Mouse (Mus musculus): ENCODE results near the gene Donson.

Donson gene

DNA sequence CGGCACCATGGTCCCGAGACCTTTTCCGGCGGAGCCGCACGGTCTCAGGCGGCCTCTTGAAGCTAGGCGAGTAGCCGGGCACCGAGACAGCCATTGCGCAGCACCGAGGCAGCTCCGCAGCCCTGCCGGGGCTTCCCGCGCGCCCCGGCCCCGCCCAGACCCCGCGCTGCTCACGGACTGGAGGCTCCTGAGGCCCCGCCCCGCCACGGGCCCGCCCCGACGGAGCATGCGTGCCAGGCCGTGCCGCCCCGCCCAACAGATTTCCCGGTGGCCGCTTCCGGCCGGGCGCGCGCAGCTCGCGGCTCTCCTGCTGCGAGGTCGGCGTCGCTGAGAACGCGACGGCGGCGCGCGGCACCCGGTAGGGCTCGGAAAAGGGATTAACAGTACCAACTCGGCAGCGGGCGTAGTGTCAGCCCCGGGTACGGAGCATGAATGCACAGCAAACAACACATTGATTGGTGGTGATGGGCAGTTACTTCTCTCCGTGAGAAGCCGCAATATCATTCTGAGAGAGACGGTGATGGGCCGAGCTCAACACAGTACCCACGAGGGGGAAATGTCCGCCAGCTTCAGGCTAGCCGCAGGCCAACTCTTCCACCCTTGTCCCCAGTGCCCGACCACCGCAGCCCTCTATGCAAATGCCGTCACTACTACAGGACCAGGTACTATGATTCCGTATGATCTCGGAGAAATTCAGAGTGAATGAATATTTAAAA lies at the start of gene Donson:
Gene Donson (minus strand): TSS at position 152 of the 716 bp plus-strand sequence.
- DNase-seq (ENCODE audit: low spot score), result peak; percentile 86

DNA sequence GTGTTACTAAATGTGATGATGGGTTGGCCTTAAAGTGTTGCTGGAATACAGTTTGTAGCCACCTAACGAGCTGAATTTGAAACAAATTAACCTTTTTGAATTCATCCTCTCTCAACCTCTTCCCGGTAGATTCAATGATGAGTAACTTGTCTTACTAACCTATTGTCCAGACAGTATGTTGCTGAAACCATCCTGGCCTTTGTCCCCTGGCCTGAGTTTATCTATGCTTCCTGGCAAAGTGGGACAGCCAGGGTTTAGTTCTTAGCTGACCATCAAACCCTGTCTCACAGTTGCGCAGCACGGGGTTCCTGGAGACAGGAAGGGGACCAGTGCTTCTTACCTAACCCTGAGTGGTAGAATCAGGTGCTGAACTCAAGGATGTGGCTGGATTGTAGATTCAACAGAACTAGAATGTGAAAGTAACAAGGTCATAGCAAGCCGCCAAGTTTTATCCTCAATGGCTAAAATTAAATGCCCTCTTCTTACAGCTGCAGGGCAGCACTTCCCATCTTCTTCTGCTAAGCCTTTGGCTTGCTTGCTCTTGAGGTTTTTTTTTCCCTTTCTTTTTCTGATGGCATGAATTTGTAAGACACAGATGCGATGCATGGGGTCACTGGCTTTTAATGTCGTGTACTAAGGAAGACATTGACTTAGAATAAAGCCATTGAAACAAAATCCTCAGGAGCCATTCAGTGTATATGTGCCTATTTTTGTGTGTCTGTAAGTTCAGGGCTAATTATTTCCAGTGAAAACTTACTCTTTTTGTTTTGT lies 47.7 kb upstream of the Donson start:
- DNase-seq (ENCODE audit: low spot score), result no peak

DNA sequence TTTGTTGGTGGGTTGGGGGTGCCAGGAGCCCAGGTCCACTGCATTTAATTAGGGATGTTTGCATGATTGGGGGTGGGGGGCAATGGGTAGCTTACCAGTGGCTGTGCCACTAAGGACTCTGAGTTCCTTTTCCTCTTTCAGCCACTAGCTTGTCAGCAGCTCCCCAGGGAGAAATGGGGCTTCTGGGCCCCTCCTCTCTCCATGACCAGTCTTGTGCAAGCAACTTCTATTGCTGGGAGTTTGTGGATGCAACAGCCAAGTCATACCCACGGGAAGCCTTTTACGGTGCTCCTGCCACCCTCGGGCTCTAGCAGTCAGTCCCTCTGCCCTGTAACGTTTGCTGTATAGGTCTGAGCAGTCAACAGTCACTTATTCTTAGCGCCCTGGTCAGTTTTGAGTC lies 46.2 kb upstream of the Donson start:
- no peak for DNase-seq (ENCODE audit: low spot score)

DNA sequence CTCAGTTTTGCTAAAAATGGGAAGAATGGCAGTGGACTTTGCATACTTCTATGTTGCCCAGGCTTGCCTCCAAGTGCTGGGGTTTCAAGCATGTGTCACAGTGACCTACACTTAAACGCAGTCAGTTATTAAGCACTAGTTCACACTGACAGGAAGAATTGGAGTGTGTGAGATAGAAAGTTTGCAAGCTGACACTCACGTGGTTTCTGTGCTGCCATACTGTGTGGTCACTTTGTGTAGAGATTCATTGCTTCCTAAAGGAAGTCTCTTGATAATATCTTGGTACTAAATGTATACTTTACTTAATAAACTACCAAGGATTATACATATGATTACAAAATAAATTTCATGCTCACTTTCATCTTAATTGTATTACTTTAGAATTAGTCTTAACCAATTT lies 44.2 kb upstream of the Donson start:
- no peak for DNase-seq (ENCODE audit: low spot score)

DNA sequence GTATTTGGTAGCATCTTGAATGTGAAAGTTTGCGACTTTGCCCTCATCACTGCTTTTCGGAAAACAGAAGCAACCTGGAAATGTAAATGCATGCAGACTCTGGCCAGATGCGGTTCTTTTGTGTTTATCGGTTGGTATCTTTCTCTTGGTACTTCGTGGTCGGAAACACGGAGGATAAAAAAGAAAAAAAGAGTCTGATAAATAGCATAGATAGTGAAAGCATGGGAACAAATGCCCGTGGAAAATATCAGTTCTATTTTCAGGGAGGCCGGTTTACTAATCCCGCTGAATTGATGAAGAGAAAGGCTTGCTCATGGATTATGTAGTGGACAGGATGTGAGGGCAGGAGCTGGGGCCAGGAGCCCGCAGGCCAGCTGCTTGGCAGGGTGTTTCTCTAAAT lies 41.9 kb upstream of the Donson start:
- DNase-seq (ENCODE audit: low spot score), result no peak

DNA sequence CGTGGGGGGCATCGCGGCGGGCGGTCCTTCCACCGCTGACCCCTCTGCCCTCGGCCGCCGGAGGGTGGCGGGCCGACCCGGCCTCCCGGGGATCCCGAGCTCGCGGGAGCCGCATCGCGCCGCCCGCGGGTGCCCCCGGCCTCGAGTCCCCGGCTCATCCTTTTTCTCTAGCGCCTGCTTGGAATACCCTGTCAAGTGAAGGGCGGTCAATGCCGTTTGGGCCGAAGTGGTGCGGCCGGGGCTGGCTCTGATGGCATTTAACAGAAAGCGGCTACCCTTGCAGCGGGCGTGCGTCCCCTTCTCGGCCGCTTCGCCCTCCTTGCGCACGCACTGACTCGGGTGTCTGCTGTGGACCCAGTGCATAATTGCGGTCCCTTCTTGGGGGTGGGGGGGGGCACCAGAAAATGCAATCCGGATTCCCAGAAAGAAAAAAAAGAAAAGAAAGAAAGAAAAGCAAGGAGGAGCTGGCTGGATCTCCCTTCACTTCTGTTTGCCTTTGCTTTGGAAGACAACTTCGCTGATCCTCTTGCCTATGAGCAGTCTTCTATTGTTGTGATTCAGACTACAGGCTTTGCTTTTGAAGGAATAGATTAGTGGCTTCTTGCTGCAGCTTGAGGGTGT lies 41.4 kb upstream of the Donson start:
- peak; percentile 37 for DNase-seq (ENCODE audit: low spot score)

DNA sequence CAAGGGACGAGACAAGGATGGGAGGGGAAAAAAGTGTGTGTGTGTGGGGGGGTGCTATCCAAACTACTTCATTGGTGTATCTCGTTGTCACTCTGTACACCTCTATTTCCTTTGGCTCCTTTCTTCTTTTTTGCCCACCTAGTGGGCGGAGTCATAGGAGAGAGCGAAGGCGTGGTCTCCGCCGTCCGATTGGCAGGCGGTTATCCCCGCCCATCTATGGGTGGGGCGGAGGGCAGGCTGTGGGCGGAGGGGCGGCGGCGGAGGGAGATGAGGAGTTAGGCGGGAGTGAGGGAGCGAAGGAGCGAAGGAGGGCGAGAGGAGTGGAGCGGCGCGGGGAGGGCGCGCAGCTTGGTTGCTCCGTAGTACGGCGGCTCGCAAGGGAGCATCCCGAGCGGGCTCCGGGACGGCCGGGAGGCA lies 40.5 kb upstream of the Donson start, which contains the start of gene Itsn1:
Gene Itsn1 (plus strand): TSS at position 216 of the 417 bp plus-strand sequence.
- peak; percentile 87 for DNase-seq (ENCODE audit: low spot score)

DNA sequence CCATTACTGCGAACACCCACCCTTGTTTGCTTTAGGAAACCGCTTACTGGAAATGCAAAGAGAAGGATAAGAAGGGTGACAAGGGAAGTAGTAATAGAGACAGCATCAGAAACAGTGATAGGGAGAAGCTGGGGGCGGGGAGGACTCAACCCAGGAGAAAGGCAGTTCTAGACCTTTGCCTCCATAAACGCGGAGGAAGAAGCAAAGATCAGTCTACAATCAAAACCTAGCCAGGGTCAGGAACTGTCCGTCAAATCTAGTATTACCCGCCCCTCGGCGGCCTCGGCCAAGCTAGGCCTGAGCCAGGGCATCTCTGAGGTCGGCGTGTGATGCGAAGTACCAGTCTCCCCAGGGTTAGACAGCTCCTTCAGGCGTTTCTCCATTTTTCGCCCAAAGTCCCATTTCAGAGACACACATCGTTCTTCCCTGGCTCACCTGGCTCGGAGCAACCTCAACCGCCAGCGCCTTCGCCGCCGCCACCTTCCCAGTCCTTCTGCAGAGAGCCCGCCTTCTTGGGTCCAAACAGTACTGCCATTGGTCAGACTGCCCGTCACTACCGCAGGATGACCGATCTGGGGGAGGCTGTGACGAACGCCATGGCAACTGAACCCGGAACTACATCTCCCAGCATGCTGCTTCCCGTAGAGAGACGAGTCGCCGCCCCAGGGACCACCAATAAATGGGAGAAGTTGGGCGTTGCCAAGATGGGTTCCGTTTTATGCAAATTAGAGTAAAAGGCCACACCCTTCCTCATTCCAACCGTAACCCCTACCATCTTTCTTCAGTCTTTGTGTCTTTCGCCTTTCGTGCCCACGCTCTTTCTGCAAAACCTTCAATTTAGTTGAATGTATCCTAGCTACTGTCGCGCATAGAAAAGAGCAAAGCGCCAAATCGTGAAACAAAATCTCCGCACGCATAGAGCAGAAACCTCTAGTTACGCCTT lies 39.8 kb upstream of the Donson start, which contains the start of gene Cryzl1:
Gene Cryzl1 (minus strand): TSS at position 853 of the 943 bp plus-strand sequence.
- peak; percentile 91 for DNase-seq (ENCODE audit: low spot score)

DNA sequence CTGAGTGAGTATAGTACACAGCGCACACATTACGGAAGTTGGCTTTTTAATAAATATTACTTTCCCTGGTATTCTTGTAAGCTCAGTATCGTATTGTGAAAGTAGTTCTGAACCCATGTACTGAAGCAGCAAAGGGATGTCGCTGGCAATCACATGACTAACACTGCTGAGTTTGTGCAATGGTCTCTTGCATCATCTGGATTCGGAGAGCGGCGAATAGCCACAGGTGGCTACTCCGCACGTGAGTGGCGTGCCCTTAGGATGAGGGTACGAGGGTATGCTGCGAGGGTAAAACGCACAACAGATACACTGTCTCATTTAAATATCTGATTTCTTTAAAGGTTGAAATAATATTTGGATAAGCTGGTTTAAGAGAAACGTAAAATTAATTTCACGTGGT lies 38.9 kb upstream of the Donson start:
- DNase-seq (ENCODE audit: low spot score), result no peak

DNA sequence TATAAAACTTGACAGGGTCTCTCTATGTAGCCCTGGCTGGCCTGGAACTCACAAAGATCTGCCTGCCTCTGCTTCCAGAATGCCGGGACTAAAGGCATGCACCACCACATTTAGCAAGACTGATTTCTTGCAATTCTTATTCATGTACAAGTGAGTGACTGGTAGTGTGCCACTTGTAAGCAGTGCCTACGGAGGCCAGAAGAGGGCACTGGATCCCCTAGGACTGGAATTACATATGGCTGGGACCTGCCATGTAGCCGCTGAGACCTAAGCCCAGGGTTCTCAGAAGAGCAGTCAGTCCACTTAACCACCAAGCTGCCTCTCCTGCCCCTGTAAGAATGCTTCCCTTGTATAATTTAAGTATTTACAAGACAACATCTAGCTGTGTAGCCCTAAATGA lies 35.7 kb upstream of the Donson start:
- DNase-seq (ENCODE audit: low spot score), result no peak

DNA sequence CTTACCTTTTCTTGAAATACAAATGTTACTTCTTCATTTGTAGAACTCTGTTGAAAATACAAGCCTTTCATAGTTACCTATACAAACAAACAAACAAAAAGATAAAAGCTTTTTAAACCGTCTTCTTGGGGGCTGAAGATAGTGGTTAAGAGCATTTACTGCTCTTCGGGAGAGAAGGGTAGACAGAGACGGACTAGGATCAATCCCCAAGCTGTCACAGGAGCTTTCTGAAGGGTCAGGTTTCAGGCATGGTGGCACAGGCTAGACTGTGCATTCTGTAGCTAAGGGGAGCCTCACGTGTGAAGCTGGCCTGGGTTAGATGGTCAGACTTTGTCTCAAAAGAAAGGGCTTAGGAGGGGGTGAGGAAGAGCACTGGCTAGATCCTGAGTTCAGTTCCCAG lies 28.8 kb upstream of the Donson start:
- DNase-seq (ENCODE audit: low spot score), result no peak

DNA sequence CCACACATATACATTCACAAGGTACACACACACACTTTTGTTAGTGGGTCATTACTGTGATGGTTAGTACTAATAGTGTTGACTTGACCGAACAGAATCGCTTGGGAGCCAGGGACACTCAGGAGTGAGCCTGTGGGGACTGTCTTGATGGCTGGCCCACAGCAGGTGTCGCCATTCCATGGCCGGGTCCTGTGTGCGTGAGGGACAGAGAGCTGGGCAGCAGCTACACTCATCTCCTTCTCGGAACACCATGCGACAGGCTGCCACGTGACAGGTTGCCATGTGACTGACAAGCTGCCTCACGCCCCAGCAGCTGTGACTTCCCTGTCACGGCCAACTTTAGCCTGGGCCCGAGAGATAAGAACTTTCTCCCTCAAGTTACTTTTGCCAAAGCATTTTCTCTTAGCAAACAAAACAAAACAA lies 28.4 kb upstream of the Donson start:
- DNase-seq (ENCODE audit: low spot score), result no peak

DNA sequence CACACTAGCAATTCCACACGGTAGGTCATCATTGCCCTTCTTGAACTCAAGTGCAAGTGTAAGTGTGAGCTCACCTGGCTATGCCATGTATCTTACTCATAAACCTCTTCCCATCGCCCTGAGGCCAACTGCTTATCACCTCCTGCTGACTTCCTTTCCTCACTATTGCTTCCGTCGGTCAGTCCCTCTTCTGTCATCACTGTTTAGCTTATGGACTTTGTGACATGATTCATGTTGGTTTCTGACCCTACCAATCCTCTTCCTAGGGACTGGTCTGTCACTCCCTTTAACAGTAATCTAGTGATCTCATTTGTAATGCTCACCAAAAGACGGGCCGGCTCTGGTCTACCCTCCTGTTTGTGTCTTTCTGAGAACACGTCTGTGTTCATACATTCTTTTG lies 21.7 kb upstream of the Donson start:
- DNase-seq (ENCODE audit: low spot score), result no peak

DNA sequence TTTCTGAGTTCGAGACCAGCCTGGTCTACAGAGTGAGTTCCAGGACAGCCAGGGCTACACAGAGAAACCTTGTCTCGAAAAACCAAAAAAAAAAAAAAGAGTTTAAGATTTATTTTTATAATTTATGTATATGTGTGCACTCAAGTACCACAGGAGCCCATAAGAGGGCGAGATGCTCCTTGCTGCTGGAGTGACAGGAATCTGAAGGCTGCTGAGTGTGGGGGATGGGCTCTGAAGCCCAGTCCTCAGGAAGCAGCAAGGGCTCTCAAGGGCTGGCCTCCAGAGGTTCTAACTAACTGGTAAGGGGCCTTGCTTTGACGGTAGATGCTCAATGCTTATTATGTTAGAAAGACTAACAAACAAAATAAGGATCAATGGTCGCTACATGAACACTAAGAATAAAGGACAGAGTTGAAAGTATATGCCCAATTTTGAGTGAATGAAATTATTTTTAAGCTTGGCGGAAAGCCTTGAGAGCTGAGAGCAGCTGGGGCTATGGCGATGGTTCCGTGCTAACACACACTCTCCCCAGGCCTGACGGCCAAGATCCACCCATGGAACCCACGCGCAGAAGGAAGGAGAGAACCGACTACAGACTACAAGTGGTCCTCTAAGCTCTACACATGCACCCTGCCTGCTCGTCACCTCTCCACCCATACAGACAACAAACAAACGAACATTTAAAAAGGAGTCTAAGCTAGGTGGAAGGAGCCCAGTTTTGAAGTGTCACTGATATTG lies 16.2 kb upstream of the Donson start:
- no peak for DNase-seq (ENCODE audit: low spot score)

DNA sequence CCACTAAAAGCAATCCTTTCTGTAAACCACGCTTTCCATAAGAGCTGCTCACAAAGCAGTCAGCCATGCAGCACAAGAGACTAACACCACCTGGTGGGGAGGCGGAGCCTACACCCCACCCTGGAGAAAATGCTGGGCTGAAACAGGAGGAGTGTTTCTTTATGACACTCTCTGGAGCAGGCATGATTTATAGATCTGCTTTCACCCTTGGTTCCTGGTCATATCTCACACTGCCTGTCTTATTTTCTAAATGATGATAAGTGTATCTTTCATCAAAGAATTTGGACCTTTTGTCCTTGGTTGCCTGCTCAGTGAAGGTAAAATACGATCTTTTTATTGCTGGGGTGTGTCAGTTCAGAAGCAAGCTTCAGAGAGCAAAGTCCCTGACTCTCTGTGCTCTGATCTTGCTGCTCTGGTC lies 14.2 kb upstream of the Donson start:
- DNase-seq (ENCODE audit: low spot score), result no peak

DNA sequence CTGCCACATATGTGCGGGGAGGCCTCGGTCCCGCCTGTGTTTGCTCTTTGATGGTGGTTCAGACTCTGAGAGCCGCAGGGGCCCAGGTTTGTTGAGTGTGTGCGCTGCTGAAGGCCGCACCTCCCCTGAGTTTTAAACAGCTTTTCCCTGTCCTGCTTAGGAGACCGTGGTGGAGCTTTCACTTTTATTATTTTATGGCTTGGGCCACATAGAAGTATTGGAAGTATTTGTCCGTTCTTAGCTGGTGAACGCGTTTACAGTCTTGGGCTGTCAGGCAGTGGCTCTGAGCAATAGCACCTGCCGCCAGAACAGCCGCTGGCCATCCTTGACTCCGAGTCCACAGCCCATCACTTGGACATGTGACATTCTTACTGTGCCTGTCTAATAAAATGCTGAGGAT lies 13.3 kb upstream of the Donson start:
- DNase-seq (ENCODE audit: low spot score), result no peak

DNA sequence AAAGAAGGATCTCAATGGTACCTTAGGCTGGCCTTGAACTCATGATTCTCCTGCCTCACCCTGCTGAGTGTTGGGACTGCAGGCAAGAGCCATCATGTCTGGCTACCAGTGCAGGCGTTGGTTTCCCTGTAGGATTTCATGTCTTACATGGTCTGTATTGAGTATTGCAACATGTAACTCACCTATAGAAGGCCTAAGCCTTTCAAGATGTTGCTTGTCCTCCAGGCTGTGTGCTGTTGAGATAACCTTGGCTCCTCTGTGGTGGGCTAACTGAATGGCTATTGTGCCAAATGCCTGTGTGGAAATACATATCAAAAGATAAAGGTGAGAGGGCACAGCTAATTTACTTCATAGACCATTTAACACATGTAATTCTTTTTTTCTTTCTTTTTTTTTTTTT lies 10.4 kb upstream of the Donson start:
- DNase-seq (ENCODE audit: low spot score), result no peak

DNA sequence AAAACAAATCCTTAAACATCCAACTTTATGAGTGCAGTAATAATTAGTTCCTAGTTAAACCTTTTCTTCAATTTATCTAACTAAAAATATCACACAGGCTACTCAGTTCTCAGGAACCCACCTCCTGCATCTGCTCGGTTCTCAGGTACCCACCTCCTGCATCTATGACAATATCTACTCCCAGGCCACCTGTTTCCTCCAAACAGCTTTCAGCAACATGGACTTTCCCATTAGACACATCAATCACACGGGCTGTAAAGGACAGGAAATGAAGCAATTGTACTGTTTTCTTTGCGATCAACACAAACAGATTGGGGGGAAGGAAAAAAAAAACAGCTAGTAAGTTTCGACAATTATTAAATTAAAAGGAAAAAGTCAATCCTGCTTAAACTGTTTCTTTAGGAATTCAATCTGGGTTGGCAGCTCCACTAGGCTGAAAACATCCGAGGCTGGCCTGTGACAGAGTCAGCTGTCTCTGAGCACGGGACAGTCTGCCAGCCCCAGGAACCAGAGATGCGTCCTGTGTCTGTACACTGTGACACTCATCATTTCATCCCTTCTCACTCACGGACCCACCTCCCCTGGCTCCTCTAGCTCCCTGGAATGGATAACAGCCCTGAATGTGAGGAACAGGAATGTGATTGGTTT lies 6.7 kb upstream of the Donson start:
- DNase-seq (ENCODE audit: low spot score), result no peak

DNA sequence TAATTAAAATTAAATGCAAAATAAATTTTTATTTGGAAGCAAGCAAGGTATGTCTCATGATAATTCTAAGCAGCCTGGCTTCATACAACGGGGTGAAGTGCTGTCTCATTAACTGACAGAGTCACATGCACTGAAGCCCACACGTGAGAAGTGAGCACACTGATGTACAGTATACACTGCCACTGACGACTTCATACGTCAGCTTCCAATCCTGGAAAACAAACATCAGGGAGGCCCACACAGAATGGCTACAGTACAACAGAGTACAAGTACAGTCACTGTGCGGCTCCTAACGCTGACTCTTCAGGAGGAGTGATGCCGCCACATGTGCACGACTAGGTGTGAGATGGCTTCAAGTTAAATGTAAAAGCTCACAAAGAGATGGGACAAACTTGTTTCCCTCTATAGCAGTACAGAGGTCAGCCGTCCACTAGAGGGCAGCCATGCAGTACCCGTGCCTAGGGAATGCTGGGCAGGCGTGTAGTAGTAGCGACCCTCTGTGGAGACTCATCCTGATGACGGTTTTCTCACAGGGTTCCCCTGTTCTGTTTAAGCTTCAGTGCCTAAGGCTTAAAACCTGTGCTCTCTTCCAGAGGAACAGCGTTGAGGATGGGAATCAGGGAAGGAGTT lies 6.0 kb upstream of the Donson start:
- peak; percentile 46 for DNase-seq (ENCODE audit: low spot score)

DNA sequence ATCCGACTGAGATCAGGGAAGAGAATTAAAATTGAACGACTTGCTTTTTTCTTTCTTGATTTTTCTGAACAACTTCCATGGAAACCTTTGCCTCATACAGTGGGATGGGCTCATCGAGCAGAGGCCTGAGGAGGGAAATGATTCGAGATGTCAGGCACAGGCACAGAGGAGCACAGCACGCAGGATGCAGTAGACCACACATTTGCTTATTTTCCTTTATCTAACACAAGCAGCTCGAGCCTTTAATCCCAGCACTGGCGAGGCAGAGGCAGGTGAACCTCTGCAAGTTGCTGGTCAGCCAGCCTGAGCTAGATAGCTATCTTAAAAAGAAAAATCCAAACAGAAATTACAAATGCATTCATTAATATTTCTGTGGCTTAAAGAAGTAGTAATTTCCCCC lies 1.2 kb upstream of the Donson start:
- DNase-seq (ENCODE audit: low spot score), result no peak

All from ovary, postnatal 10 days (tissue).